Mouse (Mus musculus) telencephalon, adult 2 months (tissue): Measurements from ENCODE around the gene Cyp4a29.
"Not testable (repeated sequence)": the region's sequence is repeated elsewhere in the genome, so short reads cannot be mapped to it uniquely, and the experiment has no call there.

ENCODE experiments used
- DNase-seq: peaks from one replicate; pipeline ENCODE4 v3.0.0-alpha.2; 2011; ENCODE audit warnings: low read depth, low spot score

Gene Cyp4a29

DNA sequence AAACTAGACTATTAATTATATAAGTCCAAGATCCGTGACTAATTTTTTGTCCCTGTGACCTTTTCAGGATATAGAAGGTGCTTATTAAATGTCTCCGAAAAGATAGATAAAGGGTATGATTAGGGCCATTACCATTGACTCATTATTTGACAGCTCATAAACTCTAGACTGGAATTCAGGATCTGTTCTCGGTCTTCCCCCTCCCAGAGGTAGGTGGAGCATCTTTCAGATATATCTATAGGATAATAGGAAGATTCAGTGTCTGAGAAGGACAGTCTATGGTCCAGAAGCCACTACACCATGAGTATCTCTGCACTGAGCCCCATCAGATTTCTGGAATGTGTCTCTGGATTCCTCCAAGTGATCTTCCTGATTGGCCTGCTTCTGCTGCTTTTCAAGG lies at the start of gene Cyp4a29:
TSS of gene Cyp4a29 (plus strand) at position 301 of the 400 bp plus-strand sequence.
- DNase-seq: no peak

DNA sequence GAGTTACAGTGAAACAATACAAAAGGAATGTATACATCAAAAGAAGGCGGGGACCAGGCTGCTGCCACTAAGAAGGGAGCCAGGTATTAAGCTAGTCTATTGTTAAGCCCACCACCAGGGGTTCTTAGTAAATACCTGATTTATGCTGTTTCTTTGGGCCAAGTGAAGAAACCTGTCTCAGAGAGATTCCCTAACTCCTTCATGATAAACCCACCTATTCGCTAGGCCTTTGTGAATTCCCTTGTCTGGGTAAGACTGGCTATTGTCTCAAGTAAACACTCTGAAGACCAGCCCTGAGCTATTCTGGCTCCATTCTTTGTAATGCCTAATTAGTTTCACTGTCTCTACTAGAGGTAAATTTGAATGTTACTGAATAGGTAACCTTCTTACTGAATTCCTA lies 9.0 kb upstream of the Cyp4a29 start:
- DNase-seq: not testable (repeated sequence)

DNA sequence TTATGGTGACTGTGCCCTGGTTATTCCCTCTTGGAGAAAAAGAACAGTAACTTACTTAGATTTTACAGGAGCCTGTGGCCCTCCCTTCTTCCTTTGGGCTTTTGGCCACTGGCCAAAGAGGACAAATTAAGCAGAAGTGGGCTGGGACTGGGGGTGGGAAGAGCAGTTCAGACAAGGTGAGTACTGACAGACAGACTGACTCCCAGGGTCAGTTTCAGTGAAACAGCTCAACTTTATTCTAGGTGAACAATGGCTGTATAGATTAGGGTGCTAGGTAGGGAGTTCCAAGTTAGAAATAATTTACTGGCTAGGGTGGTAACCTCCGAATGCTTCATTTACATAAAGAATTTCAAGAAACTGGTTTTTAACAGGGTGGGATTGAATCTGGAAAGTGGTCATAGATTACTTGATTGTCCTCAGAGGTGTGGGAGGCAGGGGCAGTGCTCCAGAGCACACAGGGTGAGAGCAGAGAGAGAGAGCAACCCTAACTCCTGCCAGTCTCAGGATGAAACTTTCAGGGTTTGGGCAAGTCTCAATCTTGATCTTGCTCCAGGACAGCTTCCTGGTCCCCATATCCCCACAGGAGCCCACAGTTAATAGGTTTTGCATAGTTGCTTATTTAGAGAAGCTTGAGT lies 5.3 kb upstream of the Cyp4a29 start:
- no peak for DNase-seq

DNA sequence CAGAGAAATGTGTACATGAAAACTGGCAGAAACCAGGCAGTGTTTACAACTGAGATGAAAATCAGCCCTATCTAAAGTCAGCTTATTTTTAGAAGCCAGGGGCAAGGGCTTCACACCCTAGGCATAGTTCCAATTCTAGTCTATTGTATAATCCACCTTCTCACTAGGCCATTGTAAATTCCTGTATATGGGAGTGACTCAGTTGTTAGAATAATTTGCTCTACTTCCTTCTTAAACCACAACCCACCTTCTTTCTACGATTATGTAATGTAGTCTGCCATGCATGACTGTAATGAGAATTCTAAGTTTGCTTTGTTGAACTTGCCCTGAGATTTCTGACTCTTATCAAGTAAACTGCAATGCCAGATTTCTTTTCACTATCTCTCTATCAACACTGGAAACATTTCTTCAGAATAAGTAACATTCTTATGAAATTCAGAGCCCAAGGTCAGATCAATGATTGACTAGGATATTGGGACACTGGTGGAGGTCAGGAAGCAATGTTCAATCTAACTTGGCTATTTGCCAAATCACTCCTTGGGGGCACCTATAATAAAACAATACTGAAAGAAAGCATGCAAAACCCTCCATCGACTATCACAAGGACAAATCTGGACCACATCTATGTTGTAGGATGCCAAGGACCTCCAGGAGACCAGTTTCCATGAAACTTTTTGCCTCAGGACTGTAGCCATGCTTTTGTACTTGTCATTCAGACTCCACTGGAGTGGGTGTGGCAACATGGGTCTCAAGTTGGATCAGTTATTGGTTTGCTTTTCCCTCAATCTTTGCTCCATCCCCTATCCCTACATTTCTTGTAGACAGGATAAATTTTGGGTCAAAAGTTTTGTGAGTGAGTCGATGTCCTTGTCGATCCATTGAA lies 23.0 kb downstream of the Cyp4a29 start:
- not testable (repeated sequence) for DNase-seq

DNA sequence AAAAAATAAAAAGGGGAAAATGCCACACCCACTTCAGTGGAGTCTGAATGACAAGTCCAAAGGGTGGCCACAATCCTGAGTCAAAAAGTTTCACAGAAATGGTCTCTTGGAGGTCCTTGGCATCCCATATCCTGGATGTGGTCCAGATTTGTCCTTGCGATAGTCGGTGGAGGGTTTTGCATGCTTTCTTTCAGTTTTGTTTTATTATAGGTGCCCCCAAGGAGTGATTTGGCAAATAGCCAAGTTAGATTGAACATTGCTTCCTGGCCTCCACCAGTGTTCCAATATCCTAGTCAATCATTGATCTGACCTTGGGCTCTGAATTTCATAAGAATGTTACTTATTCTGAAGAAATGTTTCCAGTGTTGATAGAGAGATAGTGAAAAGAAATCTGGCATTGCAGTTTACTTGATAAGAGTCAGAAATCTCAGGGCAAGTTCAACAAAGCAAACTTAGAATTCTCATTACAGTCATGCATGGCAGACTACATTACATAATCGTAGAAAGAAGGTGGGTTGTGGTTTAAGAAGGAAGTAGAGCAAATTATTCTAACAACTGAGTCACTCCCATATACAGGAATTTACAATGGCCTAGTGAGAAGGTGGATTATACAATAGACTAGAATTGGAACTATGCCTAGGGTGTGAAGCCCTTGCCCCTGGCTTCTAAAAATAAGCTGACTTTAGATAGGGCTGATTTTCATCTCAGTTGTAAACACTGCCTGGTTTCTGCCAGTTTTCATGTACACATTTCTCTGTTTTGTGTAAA lies 36.5 kb downstream of the Cyp4a29 start:
- DNase-seq: not testable (repeated sequence)

DNA sequence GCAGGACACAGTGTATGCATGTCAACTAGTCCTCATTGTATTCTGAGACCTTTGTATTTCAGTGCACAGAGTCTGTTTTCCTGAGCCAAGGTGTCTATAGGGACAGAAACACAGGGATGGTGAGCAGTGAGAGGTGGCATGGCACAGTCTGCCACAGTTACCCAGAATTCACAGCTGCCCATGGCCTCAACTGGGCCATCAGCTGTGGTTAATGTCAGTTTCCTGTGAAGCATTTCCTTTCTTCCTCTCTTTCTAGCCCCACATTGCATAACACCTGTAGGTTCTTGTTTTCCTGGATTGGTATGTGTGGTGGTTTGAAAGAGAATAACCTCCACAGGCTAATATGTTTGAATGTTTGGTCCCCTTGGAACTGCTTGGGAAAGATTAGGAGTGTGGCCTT lies 38.5 kb downstream of the Cyp4a29 start:
- DNase-seq: no peak

DNA sequence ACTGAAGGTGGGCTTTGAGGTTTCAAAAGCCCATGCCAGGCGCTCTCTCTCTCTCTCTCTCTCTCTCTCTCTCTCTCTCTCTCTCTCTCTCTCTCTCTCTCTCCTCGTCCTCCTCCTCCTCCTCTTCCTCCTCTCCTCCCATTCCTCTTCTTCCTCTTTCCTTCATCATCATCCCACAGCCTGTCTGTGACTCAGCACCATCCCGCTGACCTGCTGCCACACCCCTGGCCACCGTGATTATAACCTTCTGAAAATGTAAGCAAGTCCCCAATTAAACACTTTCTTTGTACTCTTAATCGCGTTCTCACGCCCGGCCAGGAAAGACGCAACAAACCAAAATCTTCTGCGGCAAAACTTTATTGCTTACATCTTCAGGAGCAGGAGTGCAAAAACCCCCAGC lies 38.9 kb downstream of the Cyp4a29 start:
- DNase-seq: not testable (repeated sequence)

DNA sequence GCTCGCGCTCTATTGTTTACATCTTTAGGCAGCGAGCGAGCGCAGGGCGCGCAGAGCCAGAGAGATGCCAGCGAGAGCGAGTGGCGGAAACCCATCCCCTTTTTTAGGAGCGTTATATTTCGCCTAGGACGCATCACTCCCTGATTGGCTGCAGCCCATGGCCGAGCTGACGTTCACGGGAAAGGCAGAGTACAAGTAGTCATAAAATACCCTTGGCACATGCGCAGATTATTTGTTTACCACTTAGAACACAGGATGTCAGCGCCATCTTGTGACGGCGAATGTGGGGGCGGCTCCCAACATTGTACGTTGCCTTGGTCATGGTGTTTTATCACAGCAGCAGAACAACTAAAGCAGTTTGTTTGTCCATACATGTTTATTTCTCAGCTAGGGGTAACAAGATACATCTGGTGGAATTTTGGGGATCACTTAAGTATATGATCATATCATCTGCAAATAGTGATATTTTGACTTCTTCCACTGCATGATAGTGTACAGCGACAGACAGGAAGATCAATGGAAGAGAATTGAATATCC lies 39.4 kb downstream of the Cyp4a29 start:
- peak; percentile 6 for DNase-seq

DNA sequence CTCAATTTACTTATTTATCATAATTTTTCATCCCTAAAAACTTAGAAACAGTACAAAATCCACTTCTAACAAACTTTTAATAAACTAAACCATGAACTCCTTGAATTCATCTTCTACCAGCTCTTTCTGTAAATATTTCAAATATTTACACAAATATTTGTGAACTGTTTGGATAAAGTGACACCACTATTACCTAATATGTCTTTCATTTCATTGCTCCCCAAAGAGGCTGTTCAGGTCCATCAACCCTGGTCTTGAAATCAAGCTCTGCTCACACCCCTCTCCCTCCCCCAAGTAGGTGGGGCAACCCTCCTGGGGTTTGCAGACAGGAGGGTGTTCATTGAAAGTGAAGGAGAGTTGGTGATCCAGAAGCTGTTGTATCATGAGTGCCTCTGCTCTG lies 56.9 kb downstream of the Cyp4a29 start, which contains the start of gene Cyp4a12a:
TSS of gene Cyp4a12a (plus strand) at position 301 of the 400 bp plus-strand sequence.
- DNase-seq: not testable (repeated sequence)
